Mouse (Mus musculus) embryonic fibroblast, embryonic 13.5 days (primary cell): Measurements from ENCODE around the gene Mrpl21.

Experiments
- CTCF ChIP-seq: IDR thresholded peaks from 2 replicates; pipeline ENCODE4 v1.5.1; 2011; ENCODE audit warnings: mild to moderate bottlenecking, control low read depth, low read length, moderate library complexity, borderline replicate concordance; ENCODE audit not compliant: insufficient read depth
- POLR2A ChIP-seq: IDR thresholded peaks from 2 replicates; pipeline ENCODE4 v1.6.1; 2011; ENCODE audit warnings: low read depth, mild to moderate bottlenecking, control low read depth, low read length, moderate library complexity

GRCm38 (mm10) chr19:3275744-3276365, 6.8 kb upstream of the Mrpl21 start:
- TF ChIP-seq POLR2A (no peak), CTCF (no peak)
